Mouse (Mus musculus): ENCODE data around the gene Plppr5. TPM values are rescaled to one million over a fixed set of nuclear protein-coding genes. Genes with fewer than 3 reads are reported as not detected.

Plppr5 gene
- not detected in 2 replicates for total RNA-seq (2017)

GRCm38 (mm10) chr3:117574529-117575252 is at the start of gene Plppr5:
Gene Plppr5 (plus strand): TSS chr3:117574836.
- no peak for ATAC-seq (replicated peaks; ENCODE audit: low read depth, poor library complexity, severe bottlenecking)

- ATAC-seq (replicated peaks; ENCODE audit: low read depth, poor library complexity, severe bottlenecking): no peak
These were observed 24.7 kb upstream of the Plppr5 start for GRCm38 (mm10) chr3:117549899-117550298.

- no peak for ATAC-seq (replicated peaks; ENCODE audit: low read depth, poor library complexity, severe bottlenecking)
These were observed 24.1 kb upstream of the Plppr5 start for GRCm38 (mm10) chr3:117550526-117550925.

- ATAC-seq (replicated peaks; ENCODE audit: low read depth, poor library complexity, severe bottlenecking): no peak
These were observed 17.7 kb upstream of the Plppr5 start for GRCm38 (mm10) chr3:117556972-117557371.

GRCm38 (mm10) chr3:117575253-117575927 is 754 bp downstream of the Plppr5 start:
- no peak for ATAC-seq (replicated peaks; ENCODE audit: low read depth, poor library complexity, severe bottlenecking)

GRCm38 (mm10) chr3:117575928-117576254 is 1.3 kb downstream of the Plppr5 start:
- ATAC-seq (replicated peaks; ENCODE audit: low read depth, poor library complexity, severe bottlenecking): no peak

- ATAC-seq (replicated peaks; ENCODE audit: low read depth, poor library complexity, severe bottlenecking): no peak
These were observed 2.7 kb downstream of the Plppr5 start for GRCm38 (mm10) chr3:117577349-117577748.

- no peak for ATAC-seq (replicated peaks; ENCODE audit: low read depth, poor library complexity, severe bottlenecking)
These were observed 8.0 kb downstream of the Plppr5 start for GRCm38 (mm10) chr3:117582628-117583027.

- no peak for ATAC-seq (replicated peaks; ENCODE audit: low read depth, poor library complexity, severe bottlenecking)
These were observed 27.8 kb downstream of the Plppr5 start for GRCm38 (mm10) chr3:117602404-117602803.

- no peak for ATAC-seq (replicated peaks; ENCODE audit: low read depth, poor library complexity, severe bottlenecking)
These were observed 28.8 kb downstream of the Plppr5 start for GRCm38 (mm10) chr3:117603458-117603857.

- ATAC-seq (replicated peaks; ENCODE audit: low read depth, poor library complexity, severe bottlenecking): no peak
These were observed 31.7 kb downstream of the Plppr5 start for GRCm38 (mm10) chr3:117606383-117606782.

- ATAC-seq (replicated peaks; ENCODE audit: low read depth, poor library complexity, severe bottlenecking): no peak
These were observed 36.8 kb downstream of the Plppr5 start for GRCm38 (mm10) chr3:117611453-117611852.

GRCm38 (mm10) chr3:117614856-117615255 is 40.2 kb downstream of the Plppr5 start:
- ATAC-seq (replicated peaks; ENCODE audit: low read depth, poor library complexity, severe bottlenecking): no peak

GRCm38 (mm10) chr3:117625257-117626001 is 50.8 kb downstream of the Plppr5 start:
- no peak for ATAC-seq (replicated peaks; ENCODE audit: low read depth, poor library complexity, severe bottlenecking)

- ATAC-seq (replicated peaks; ENCODE audit: low read depth, poor library complexity, severe bottlenecking): no peak
These were observed 54.2 kb downstream of the Plppr5 start for GRCm38 (mm10) chr3:117628799-117629198.

GRCm38 (mm10) chr3:117630332-117630731 is 55.7 kb downstream of the Plppr5 start:
- no peak for ATAC-seq (replicated peaks; ENCODE audit: low read depth, poor library complexity, severe bottlenecking)

- no peak for ATAC-seq (replicated peaks; ENCODE audit: low read depth, poor library complexity, severe bottlenecking)
These were observed 74.0 kb downstream of the Plppr5 start for GRCm38 (mm10) chr3:117648612-117649011.

- no peak for ATAC-seq (replicated peaks; ENCODE audit: low read depth, poor library complexity, severe bottlenecking)
These were observed 89.7 kb downstream of the Plppr5 start for GRCm38 (mm10) chr3:117664316-117664715.

GRCm38 (mm10) chr3:117679189-117679588 is 104.6 kb downstream of the Plppr5 start:
- ATAC-seq (replicated peaks; ENCODE audit: low read depth, poor library complexity, severe bottlenecking): no peak

GRCm38 (mm10) chr3:117684640-117685039 is 110.0 kb downstream of the Plppr5 start:
- no peak for ATAC-seq (replicated peaks; ENCODE audit: low read depth, poor library complexity, severe bottlenecking)

- ATAC-seq (replicated peaks; ENCODE audit: low read depth, poor library complexity, severe bottlenecking): no peak
These were observed 111.4 kb downstream of the Plppr5 start for GRCm38 (mm10) chr3:117686036-117686435.
